Mouse (Mus musculus): ENCODE data around the gene Hus1b.

GRCm38 (mm10) chr13:30932972-30933371 is 14.6 kb downstream of the Hus1b start:
- TF ChIP-seq POLR2A (IDR thresholded peaks at IDR 0.05; ENCODE audit: extremely low read depth, insufficient read depth, low read length) (no peak), CTCF (IDR thresholded peaks at IDR 0.05; ENCODE audit: low read depth, low read length) (no peak)
